Mouse (Mus musculus) midbrain, postnatal 0 days (tissue): ENCODE results near the gene Mki67. TPM values are rescaled to one million over a fixed set of nuclear protein-coding genes. Genes with fewer than 3 reads are reported as not detected.

Experiments
- ATAC-seq: fragments of 200-750 bp; cut with Nextera tagmentation; 2 replicates; pipeline ENCODE4 v1.8.0; 2017; ENCODE audit warnings: moderate number of reproducible peaks, mild to moderate bottlenecking, moderate TSS enrichment, moderate library complexity; ENCODE audit not compliant: low FRiP score
- DNase-seq: peaks from one replicate; pipeline ENCODE4 v3.0.0-alpha.2; 2015; ENCODE audit warnings: low spot score
- H3K27ac ChIP-seq: fragments of 300-500 bp; sonication (generic); 2 replicates; pipeline ENCODE4 v1.5.1; 2014; ENCODE audit warnings: low read depth, mild to moderate bottlenecking, low read length, mixed read lengths
- H3K27me3 ChIP-seq: fragments of 300-500 bp; sonication (generic); 2 replicates; pipeline ENCODE4 v1.6.1; 2014; ENCODE audit warnings: low read length, control low read depth, mixed read lengths; ENCODE audit not compliant: insufficient read depth
- H3K36me3 ChIP-seq: fragments of 300-500 bp; sonication (generic); 2 replicates; pipeline ENCODE4 v1.6.1; 2014; ENCODE audit warnings: low read length, control low read depth, mixed read lengths; ENCODE audit not compliant: insufficient read depth
- H3K4me1 ChIP-seq: fragments of 300-500 bp; sonication (generic); 2 replicates; pipeline ENCODE4 v1.6.1; 2014; ENCODE audit warnings: mild to moderate bottlenecking, control low read depth, antibody characterized with exemption, low read length, mixed read lengths; ENCODE audit not compliant: insufficient read depth
- H3K4me2 ChIP-seq: fragments of 300-500 bp; sonication (generic); 2 replicates; pipeline ENCODE4 v1.6.1; 2014; ENCODE audit warnings: low read depth, mild to moderate bottlenecking, low read length, mixed read lengths; ENCODE audit not compliant: poor library complexity, severe bottlenecking
- H3K4me3 ChIP-seq: fragments of 300-500 bp; sonication (generic); 2 replicates; pipeline ENCODE4 v1.5.1; 2014; ENCODE audit warnings: low read depth, mild to moderate bottlenecking, low read length, moderate library complexity
- H3K9ac ChIP-seq: fragments of 300-500 bp; sonication (generic); replicated peaks from 2 replicates; pipeline ENCODE4 v1.6.1; 2014; ENCODE audit warnings: mild to moderate bottlenecking, low read length, moderate library complexity, mixed read lengths; ENCODE audit not compliant: poor library complexity, severe bottlenecking
- H3K9me3 ChIP-seq: fragments of 300-500 bp; sonication (generic); 2 replicates; pipeline ENCODE4 v1.6.1; 2016; ENCODE audit warnings: low read length, control low read depth
- CTCF ChIP-seq: IDR thresholded peaks from 2 replicates; pipeline ENCODE4 v1.5.1; 2016; ENCODE audit warnings: antibody characterized with exemption, mild to moderate bottlenecking
- WGBS: fragments of 180-500 bp; shearing (Covaris S2); extraction: QIAGEN DNeasy Blood & Tissue Kit; methylation state at CpG from one replicate; pipeline ENCODE4 v1.1.7; 2014; 5-methylcytosine and 5-hydroxymethylcytosine counted together
- polyA plus RNA-seq: library from polyadenylated mRNA; unstranded; fragments of >200 nt; fragmentation: Nextera tagmentation; extraction: Ambion mirVana; gene quantifications from 2 replicates; pipeline ENCODE4 v1.2.1, GENCODE M21; 2015
- total RNA-seq: library from RNA; depleted of rRNA; stranded (reverse); fragments of >200 nt; gene quantifications from 2 replicates; pipeline ENCODE4 v1.2.3, GENCODE M21; 2014

Mki67 gene
- total and polyA plus RNA-seq, 2 experiments from 2014 or later = 2.1 to 8.9 TPM

GRCm38 (mm10) chr7:135715166-135715565 is 995 bp downstream of the Mki67 start:
- Histone ChIP-seq H3K27me3 (no peaks in the 10 kb centered on the region), H3K9me3 (no peaks in the 10 kb centered on the region), H3K27ac (no peak overlapping the region), H3K9ac (no peak overlapping the region), H3K4me3 (peak overlapping the region; percentile 72), H3K4me2 (peak overlapping the region; percentile 99), H3K36me3 (no peaks in the 10 kb centered on the region), H3K4me1 (no peaks in the 10 kb centered on the region)
- DNase-seq (no peak), ATAC-seq (no peak)
- TF ChIP-seq CTCF = no peak
- 8% methylated on average over 7 of the region's 7 CpGs for WGBS

- Histone ChIP-seq H3K4me2 (no peak overlapping the region), H3K27me3 (no peaks in the 10 kb centered on the region), H3K9me3 (no peaks in the 10 kb centered on the region), H3K9ac (no peak overlapping the region), H3K27ac (no peak overlapping the region), H3K4me1 (no peaks in the 10 kb centered on the region), H3K36me3 (no peaks in the 10 kb centered on the region), H3K4me3 (no peak overlapping the region)
- DNase-seq (no peak), ATAC-seq (no peak)
- WGBS = 72% methylated on average over 8 of the region's 8 CpGs
- TF ChIP-seq CTCF = no peak
Measured at GRCm38 (mm10) chr7:135713326-135713725, 2.8 kb downstream of the Mki67 start.

- no peak for DNase-seq
- Histone ChIP-seq H3K27ac (no peak overlapping the region), H3K9me3 (no peaks in the 10 kb centered on the region), H3K36me3 (no peaks in the 10 kb centered on the region), H3K4me3 (no peak overlapping the region), H3K4me2 (no peak overlapping the region), H3K9ac (no peak overlapping the region), H3K4me1 (no peaks in the 10 kb centered on the region), H3K27me3 (no peaks in the 10 kb centered on the region)
- no peak for ATAC-seq
- TF ChIP-seq CTCF = no peak
- 86% methylated on average over 1 of the region's 1 CpGs for WGBS
Measured at GRCm38 (mm10) chr7:135712534-135712933, 3.6 kb downstream of the Mki67 start.

GRCm38 (mm10) chr7:135710702-135711101 is 5.5 kb downstream of the Mki67 start:
- WGBS = 76% methylated on average over 2 of the region's 2 CpGs
- no peak for ATAC-seq
- Histone ChIP-seq H3K9me3 (no peaks in the 10 kb centered on the region), H3K27me3 (no peaks in the 10 kb centered on the region), H3K36me3 (no peaks in the 10 kb centered on the region), H3K4me1 (no peaks in the 10 kb centered on the region), H3K9ac (no peak overlapping the region), H3K4me3 (no peak overlapping the region), H3K27ac (no peak overlapping the region), H3K4me2 (no peak overlapping the region)
- TF ChIP-seq CTCF = no peak
- no peak for DNase-seq

GRCm38 (mm10) chr7:135705753-135706152 is 10.4 kb downstream of the Mki67 start:
- Histone ChIP-seq H3K36me3 (no peaks in the 10 kb centered on the region), H3K9me3 (no peaks in the 10 kb centered on the region), H3K4me2 (no peak overlapping the region), H3K27ac (no peak overlapping the region), H3K4me1 (no peaks in the 10 kb centered on the region), H3K9ac (no peak overlapping the region), H3K4me3 (no peak overlapping the region), H3K27me3 (no peaks in the 10 kb centered on the region)
- DNase-seq (no peak), ATAC-seq (no peak)
- WGBS = 90% methylated on average over 6 of the region's 6 CpGs
- no peak for TF ChIP-seq CTCF

- Histone ChIP-seq H3K9ac (no peak overlapping the region), H3K36me3 (no peaks in the 10 kb centered on the region), H3K4me1 (no peaks in the 10 kb centered on the region), H3K27me3 (no peaks in the 10 kb centered on the region), H3K27ac (no peak overlapping the region), H3K4me3 (no peak overlapping the region), H3K9me3 (no peaks in the 10 kb centered on the region), H3K4me2 (no peak overlapping the region)
- DNase-seq = no peak
- 100% methylated on average over 1 of the region's 1 CpGs for WGBS
- TF ChIP-seq CTCF = no peak
- no peak for ATAC-seq
Measured at GRCm38 (mm10) chr7:135705083-135705482, 11.1 kb downstream of the Mki67 start.

- WGBS = 83% methylated on average over 8 of the region's 8 CpGs
- DNase-seq = no peak
- no peaks in the 10 kb centered on the region for H3K27me3 ChIP-seq
- no peaks in the 10 kb centered on the region for H3K4me1 ChIP-seq
- no peak for TF ChIP-seq CTCF
- H3K4me3 ChIP-seq = no peak overlapping the region
- no peak overlapping the region for H3K9ac ChIP-seq
- H3K36me3 ChIP-seq = no peaks in the 10 kb centered on the region
- H3K9me3 ChIP-seq = no peaks in the 10 kb centered on the region
- H3K27ac ChIP-seq = no peak overlapping the region
- ATAC-seq = no peak
- no peak overlapping the region for H3K4me2 ChIP-seq
Measured at GRCm38 (mm10) chr7:135704251-135704650, 11.9 kb downstream of the Mki67 start.
